8 mouse cellular contexts compared by ENCODE assay signal in genomic region chr11:74590239-74590596, GRCm38 (mm10). TPM values are rescaled to one million over a fixed set of nuclear protein-coding genes. Genes with fewer than 3 reads are reported as not detected.
DNase-seq lines count a peak whose midpoint lies in the region; ATAC-seq and TF ChIP-seq lines count a peak whose summit lies in the region.
"Had no signal": no experiment of that assay in that cellular context is flagged by ENCODE, and none has a peak within 500 bp of the region (broad histone marks: within the 10 kb centered on the region; RNA-seq: fewer than 3 reads in every experiment).

No protein-coding gene starts in this region.

- no peak overlapping the region for H3K27ac ChIP-seq in lung, postnatal 0 days (ENCODE audit: low read length)
- H3K27ac ChIP-seq in forebrain, postnatal 0 days (ENCODE audit: low read depth, low read length), result peak overlapping the region; percentile 78
- no peak overlapping the region for H3K27ac ChIP-seq in liver, embryonic 13.5 days

- H3K9me3 ChIP-seq in lung, postnatal 0 days (ENCODE audit: low read length), result no peaks in the 10 kb centered on the region
- no peaks in the 10 kb centered on the region for H3K9me3 ChIP-seq in forebrain, postnatal 0 days (ENCODE audit: low read length)
- no peaks in the 10 kb centered on the region for H3K9me3 ChIP-seq in liver, embryonic 13.5 days (replicated peaks)

- H3K27me3 ChIP-seq in lung, postnatal 0 days (replicated peaks; ENCODE audit: insufficient read depth, low read length), result peaks cover 31% of the 10 kb centered on the region
- H3K27me3 ChIP-seq in forebrain, postnatal 0 days (ENCODE audit: insufficient read depth, low read length), result no peaks in the 10 kb centered on the region; the same call in 1 of the 2 replicates
- peaks cover 85% of the 10 kb centered on the region for H3K27me3 ChIP-seq in liver, embryonic 13.5 days

- no peak for TF ChIP-seq CTCF in lung, postnatal 0 days (IDR thresholded peaks at IDR 0.05)
- TF ChIP-seq CTCF in forebrain, postnatal 0 days (IDR thresholded peaks at IDR 0.05; ENCODE audit: low read depth), result no peak

- H3K9ac ChIP-seq in lung, postnatal 0 days (replicated peaks; ENCODE audit: low read depth), result no peak overlapping the region
- H3K9ac ChIP-seq in forebrain, postnatal 0 days, result peak overlapping the region; percentile 77
- no peak overlapping the region for H3K9ac ChIP-seq in liver, embryonic 13.5 days

- H3K4me3 ChIP-seq in lung, postnatal 0 days (ENCODE audit: low read depth, low read length), result peak overlapping the region; percentile 15; the same call in 1 of the 2 replicates
- peak overlapping the region; percentile 61 for H3K4me3 ChIP-seq in forebrain, postnatal 0 days (ENCODE audit: low read depth, low read length)
- H3K4me3 ChIP-seq in liver, embryonic 13.5 days (replicated peaks), result peak overlapping the region; percentile 32

- H3K4me1 ChIP-seq in lung, postnatal 0 days (ENCODE audit: insufficient read depth, low read depth, low read length), result no peaks in the 10 kb centered on the region
- no peaks in the 10 kb centered on the region for H3K4me1 ChIP-seq in forebrain, postnatal 0 days (ENCODE audit: insufficient read depth)
- no peaks in the 10 kb centered on the region; the same call in 1 of the 2 replicates for H3K4me1 ChIP-seq in liver, embryonic 13.5 days (replicated peaks)

- peak overlapping the region; percentile 22; the same call in 1 of the 2 replicates for H3K4me2 ChIP-seq in lung, postnatal 0 days (replicated peaks; ENCODE audit: low read depth, low read length)
- peak overlapping the region; percentile 59 for H3K4me2 ChIP-seq in forebrain, postnatal 0 days (ENCODE audit: low read depth)
- H3K4me2 ChIP-seq in liver, embryonic 13.5 days, result peak overlapping the region; percentile 44

- WGBS in lung, postnatal 0 days, result 2% methylated on average over 25 of the region's 25 CpGs
- under 1% methylated on average over 24 of the region's 25 CpGs for WGBS in forebrain, postnatal 0 days
- WGBS in liver, embryonic 13.5 days (ENCODE audit: insufficient replicate concordance), result 3% methylated on average over 25 of the region's 25 CpGs

- ATAC-seq in lung, postnatal 0 days, result no peak
- peak; percentile 59; the same call in 1 of the 2 replicates for ATAC-seq in forebrain, postnatal 0 days
- ATAC-seq in liver, embryonic 13.5 days (ENCODE audit: low read depth), result no peak

- DNase-seq in lung, postnatal 0 days (ENCODE audit: low spot score), result no peak
- no peak for DNase-seq in lung, postnatal 10 days
- no peak for DNase-seq in forebrain, postnatal 0 days
- no peak for DNase-seq in liver, embryonic 13.5 days
- no peak for DNase-seq in B cell, adult 2 months
- DNase-seq in thymus, postnatal 14 days, result no peak
- no peak for DNase-seq in embryo, embryonic 10.5 days (ENCODE audit: low spot score)

- no peaks in the 10 kb centered on the region for H3K36me3 ChIP-seq in lung, postnatal 0 days (ENCODE audit: insufficient read depth, low read length)
- H3K36me3 ChIP-seq in forebrain, postnatal 0 days (ENCODE audit: insufficient read depth), result no peaks in the 10 kb centered on the region
- no peaks in the 10 kb centered on the region for H3K36me3 ChIP-seq in liver, embryonic 13.5 days

- no peak for TF ChIP-seq EP300 in lung, postnatal 0 days (IDR thresholded peaks at IDR 0.05)

RNA-seq across cellular contexts. Expression of gene Rap1gap2, which starts 20.5 kb away (rescaled TPM):
- polyA plus RNA-seq in lung, postnatal 0 days (2015; fragmentation: Nextera tagmentation; extraction: Ambion mirVana), result 1.1 and 1.2 TPM in 2 replicates
- 43.7 and 52.5 TPM in 2 replicates for total RNA-seq in forebrain, postnatal 0 days (2014; rRNA removed)
- polyA plus RNA-seq in forebrain, postnatal 0 days (2015; fragmentation: Nextera tagmentation; extraction: Ambion mirVana), result 9.9 and 12.2 TPM in 2 replicates
- 0.77 and 0.82 TPM in 2 replicates for polyA plus RNA-seq in liver, embryonic 13.5 days (2015; fragmentation: Nextera tagmentation; extraction: Ambion mirVana)

RNA-seq across cellular contexts. Expression of gene Ccdc92b, which starts 29.2 kb away (rescaled TPM):
- 0.69 and 0.85 TPM in 2 replicates for polyA plus RNA-seq in lung, postnatal 0 days (2015; fragmentation: Nextera tagmentation; extraction: Ambion mirVana)
- 12.2 and 14.2 TPM in 2 replicates for total RNA-seq in forebrain, postnatal 0 days (2014; rRNA removed)
- 4.0 and 4.1 TPM in 2 replicates for polyA plus RNA-seq in forebrain, postnatal 0 days (2015; fragmentation: Nextera tagmentation; extraction: Ambion mirVana)
- 7.6 and 8.3 TPM in 2 replicates for polyA plus RNA-seq in liver, embryonic 13.5 days (2015; fragmentation: Nextera tagmentation; extraction: Ambion mirVana)
- total RNA-seq: granulocyte monocyte progenitor cell, adult 5-6 weeks had no signal

RNA-seq across cellular contexts. Expression of gene Cluh, which starts 59.1 kb away (rescaled TPM):
- 8.2 and 9.2 TPM in 2 replicates for polyA plus RNA-seq in lung, postnatal 0 days (2015; fragmentation: Nextera tagmentation; extraction: Ambion mirVana)
- total RNA-seq in forebrain, postnatal 0 days (2014; rRNA removed), result 44.3 and 62.4 TPM in 2 replicates
- polyA plus RNA-seq in forebrain, postnatal 0 days (2015; fragmentation: Nextera tagmentation; extraction: Ambion mirVana), result 9.1 and 12.9 TPM in 2 replicates
- 24.6 and 32.2 TPM in 2 replicates for polyA plus RNA-seq in liver, embryonic 13.5 days (2015; fragmentation: Nextera tagmentation; extraction: Ambion mirVana)
